Mouse (Mus musculus) thymus, postnatal 25 days (tissue): ENCODE measurements around the gene F11r.

Experiments used
- DNase-seq: peaks from one replicate; pipeline ENCODE4 v3.0.0; 2022

The F11r gene

DNA sequence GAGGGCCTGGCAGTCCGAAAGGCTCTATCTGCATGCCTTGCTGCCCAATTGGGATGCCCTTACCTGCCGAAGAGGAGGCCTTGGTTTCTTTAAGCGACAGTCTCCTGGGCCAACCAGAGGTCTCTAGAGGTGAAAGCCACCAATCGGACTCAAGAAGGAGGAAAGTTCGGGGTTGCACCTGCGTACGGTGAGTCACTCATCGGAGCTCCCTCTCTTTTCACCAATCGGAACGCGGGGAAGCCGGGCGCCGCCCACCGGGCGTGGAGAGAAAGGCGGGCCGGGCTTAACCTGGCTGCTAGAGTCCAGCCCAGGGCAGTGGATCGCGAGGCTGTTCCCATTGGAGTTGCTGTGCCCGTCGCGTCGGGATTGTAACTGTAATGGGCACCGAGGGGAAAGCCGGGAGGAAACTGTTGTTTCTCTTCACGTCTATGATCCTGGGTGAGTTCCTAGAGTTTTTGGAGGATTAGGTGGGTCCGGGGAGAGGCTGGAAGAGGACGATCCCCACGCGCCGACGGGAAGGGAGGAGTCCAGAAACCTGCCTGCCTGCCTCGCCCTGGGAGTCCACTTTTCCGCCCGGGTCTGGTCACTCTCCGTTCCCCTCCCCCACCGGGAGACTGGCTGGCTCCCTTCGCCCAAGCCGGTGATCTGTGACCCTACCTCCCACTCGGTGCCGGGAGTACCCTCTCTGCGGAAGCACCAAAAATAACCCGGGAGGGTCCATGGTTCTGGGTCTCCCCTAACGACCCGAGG lies at the start of gene F11r:
Gene F11r (plus strand): TSS at position 272 of the 750 bp plus-strand sequence.
- peak; percentile 68 for DNase-seq

DNA sequence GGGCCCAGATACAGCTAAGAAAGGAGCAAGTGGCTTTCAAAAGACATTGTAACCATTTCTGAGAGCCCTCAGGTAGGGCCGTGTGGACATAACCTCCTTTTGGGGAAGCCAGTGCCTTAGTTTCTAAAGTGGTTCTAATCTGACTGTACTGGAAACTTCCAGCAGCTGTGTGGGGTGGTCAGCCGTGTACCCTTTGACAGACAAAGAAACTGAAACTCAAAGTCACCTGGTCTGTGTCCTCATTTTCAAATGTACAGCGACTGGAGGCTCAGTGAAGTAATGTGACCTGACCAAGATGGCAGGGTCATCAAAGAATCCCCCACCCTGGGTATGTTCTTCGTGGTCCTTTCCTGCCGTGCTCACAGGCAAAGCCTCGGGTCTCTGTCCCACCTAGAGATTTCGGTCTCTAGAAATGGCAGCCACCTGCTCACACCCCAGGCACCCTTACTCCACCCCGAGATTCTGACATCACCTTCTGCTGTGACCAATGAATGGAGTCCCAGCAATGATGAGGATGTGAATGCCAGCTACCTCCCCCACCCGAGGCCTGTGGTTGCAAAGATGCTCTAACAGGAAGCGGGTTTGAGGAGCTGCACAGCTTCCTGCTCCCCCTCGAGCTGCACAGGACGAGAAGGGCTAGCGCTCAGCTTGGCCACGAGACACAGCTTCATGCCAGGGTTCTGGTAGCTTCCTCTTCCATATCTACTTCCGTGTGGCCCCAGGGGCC lies 48.8 kb upstream of the F11r start, which contains the start of gene Arhgap30:
Gene Arhgap30 (plus strand): TSS at position 579 of the 727 bp plus-strand sequence.
- DNase-seq = peak; percentile 93

DNA sequence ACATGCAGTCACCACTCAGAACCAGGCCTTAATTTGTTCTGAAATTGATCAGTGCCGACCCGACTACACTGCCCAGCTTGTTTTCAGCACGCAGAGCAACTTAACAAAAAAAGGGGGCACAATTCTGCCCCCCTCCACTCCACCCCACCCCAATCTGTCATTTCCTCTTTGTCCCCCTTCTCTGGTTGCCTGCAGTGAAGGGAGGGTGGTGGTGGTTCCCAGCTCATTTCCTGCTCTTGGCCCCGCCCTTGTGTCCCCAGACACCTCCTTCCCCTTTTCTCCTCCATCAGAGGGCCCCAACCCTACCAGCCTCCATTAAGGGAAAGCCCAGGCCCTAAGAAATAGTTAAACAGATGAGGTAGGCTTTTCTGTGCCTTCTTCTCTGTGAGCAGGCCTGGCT lies 47.2 kb upstream of the F11r start:
- peak; percentile 80 for DNase-seq

DNA sequence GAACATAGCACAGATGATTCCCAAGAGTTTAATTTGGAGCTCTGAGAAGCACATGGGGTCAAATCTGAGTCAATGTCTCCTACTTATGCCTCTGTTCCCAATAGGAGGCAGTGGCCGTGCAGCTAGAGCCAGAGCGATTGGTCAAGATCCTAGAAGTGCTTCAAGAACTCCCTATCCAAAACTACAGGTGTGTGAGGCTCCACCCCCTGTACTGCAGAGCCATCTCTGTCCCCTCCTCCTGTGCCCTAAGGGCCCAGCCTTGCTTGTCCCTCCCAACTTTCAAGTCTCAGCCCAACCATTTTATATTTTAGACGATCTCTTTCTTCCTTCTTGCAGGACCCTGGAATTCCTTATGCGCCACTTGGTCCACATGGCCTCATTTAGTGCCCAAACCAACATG lies 35.5 kb upstream of the F11r start:
- DNase-seq = no peak

DNA sequence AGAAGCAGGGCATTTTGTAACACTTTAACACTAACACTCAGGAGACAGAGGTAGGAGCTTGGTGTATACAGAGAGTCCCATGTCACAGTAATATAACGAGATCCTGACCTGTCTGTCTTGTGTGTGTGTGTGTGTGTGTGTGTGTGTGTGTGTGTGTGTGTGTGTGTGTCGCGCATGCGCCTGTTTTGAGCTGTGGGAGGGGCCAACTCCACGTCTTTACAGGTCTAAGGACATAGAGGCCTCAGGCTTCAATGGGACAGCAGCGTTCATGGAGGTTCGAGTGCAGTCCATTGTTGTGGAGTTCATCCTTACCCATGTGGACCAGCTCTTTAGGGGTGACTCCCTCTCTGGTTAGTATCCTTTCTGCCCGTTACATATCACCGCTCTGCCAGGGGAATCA lies 34.3 kb upstream of the F11r start:
- DNase-seq = no peak

DNA sequence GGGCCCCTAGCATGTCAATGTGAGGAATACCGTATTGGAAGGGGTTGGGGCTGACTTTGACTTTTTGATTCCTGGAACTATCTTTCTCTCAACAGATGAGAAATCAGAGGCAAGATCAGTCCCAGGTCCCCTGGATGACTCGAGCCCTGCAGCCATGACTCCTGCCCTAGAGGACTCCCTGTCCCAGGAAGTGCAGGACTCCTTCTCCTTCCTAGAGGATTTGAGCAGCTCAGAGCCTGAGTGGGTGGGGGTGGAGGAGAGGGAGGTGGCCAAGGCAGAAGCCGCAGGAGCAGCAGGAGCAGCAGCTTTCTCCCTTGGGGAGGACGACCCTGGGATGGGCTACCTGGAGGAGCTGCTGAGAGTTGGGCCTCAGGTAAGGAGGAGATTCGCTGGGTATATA lies 30.1 kb upstream of the F11r start:
- no peak for DNase-seq

DNA sequence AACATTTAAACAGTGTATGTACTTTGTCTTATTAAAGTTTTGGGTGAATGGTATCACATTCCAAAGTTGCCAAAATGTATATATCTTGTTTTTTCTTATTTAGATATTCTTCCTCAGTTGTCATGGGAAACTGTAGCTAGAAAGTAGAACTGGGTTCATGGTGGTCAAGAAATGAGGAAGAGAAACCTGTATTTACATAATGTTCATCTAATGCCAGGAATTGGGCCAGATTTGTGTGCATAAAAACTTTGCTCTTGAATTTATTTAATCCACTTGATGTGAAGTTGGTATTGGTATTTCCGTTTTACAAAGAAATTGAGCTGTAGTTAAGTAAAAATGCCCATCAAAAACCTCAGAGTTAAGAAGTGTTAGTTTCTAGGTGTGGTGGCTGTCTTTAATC lies 27.1 kb upstream of the F11r start:
- no peak for DNase-seq

DNA sequence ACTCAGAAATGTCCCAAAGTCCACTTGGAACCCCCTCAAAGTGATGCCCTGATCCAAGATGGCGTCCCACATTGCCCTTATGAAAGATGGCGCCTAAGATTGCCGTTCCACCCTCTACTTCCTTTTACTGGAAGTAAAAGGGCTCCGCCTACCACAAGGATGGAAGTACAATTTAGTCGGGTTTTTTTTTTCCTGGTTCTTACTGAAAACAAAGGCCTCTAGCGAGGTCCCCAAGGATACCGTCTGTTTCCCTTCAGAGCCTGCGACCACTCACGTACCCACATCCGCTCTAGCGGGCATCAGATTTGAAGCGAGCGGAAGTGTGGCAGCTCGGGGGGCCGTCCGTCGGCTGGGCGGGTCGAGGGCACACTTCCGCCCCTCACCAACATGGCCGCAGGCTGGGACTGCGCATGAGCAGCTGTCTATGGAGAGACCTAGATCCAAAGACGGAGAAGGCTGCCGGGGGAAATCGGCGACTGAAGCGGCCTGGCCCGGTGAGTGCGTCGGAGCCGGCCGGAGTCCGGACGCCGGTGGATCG lies 26.3 kb upstream of the F11r start, which contains the start of gene Usf1:
Gene Usf1 (plus strand): TSS at position 367 of the 538 bp plus-strand sequence.
- DNase-seq = peak; percentile 96

DNA sequence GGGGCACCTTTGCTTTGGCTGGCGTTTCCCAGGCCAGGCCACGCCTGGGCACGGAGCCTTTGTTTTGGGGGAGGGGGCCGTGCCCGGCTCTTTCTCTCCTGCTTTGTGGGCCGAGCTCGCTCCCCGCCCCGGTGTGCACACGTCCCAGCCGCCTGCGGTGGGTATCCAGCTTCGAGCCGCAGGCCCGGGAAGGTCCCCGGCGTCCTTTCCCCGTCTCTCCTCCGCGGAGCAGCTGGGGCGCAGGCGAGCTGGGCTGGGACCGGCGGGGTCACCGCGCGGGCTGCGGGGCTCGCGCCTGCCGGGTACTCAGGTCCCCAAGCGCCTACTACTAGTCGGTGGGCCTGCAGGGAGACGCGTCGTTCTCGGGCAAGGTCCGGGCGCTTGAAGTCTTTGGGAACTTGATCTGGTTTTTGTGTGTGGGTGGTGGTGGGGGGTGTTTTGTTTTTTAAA lies 25.8 kb upstream of the F11r start:
- no peak for DNase-seq

DNA sequence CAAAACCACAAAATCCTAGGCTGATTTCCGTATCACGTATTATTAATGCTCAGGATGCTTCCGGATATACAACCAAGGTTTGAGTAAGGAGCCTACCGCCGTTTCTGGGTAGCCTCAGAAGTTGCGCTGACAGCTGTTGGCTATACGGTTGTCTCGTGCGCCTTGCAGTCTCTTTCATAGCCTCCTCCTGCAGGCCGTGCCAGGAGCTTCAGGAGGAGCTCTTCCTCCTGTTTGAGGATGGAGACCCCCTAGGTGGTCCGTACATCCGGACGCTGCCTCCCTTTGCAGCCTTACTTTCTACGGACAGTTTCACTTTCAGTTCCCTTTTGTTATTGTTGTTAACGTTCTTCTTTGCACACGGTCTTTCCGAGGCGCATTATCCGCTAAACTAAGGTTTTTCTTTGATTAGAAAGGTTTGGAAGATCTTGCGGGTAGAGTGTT lies 25.3 kb upstream of the F11r start:
- DNase-seq = peak; percentile 61

DNA sequence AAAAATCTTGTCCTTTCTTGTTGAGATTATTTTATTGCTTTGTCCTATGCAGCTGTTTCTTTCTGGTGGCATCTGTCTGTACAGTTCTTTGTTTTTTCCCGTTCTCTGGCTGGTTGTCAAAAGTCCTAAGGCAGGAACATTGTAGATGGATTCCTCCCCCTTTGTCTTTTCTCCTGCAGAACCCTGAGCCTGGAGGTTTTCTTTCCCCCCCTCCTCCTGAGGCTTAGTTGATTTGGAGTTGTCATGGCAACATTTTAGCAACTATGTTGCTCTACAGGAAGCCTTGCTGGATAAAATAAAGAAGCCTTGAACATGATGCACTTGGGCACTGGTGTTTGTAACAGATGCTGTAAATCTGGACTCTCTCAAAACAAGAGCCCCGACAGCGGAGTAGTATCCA lies 24.9 kb upstream of the F11r start:
- DNase-seq = no peak

DNA sequence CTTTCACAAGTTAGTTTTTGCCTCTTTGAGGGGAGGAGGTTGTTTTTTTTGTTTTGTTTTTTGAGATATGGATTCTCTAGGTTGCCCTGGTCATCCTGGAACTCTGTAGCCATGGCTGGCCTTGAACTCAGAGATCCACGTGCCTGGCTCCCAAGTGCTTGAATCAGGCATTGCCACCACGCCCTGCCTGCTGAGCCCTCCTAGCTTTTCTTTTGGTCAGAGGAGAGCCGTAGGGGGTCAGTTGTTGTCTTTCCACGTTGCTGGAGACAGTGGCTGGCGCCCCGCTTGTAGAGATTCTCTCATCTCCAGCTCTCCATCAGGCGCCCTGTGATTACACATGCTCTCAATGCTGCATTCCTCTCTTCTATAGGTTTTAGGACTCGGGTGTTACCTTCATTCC lies 23.7 kb upstream of the F11r start:
- no peak for DNase-seq

DNA sequence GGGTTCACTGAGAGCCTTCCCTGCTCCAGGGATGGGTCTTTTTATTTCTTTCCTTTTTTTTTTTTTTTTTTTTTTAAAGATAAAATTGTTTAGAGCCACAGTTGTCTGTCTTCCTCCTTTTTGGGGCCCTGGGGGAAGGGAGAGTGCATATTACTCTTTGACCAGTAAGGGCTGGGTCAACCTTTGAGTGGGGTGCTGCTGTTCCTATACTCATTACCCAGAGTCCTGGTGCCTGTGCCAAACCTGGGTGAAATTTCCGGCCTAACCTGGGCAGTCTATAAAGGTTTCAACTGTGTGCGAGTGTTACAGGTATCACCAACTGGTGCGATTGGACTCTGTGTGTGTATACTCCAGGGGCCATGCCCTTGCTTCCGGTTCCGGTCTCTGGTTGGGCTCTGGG lies 18.7 kb upstream of the F11r start, which contains the start of gene Tstd1:
Gene Tstd1 (plus strand): TSS at position 213 of the 400 bp plus-strand sequence.
- no peak for DNase-seq

DNA sequence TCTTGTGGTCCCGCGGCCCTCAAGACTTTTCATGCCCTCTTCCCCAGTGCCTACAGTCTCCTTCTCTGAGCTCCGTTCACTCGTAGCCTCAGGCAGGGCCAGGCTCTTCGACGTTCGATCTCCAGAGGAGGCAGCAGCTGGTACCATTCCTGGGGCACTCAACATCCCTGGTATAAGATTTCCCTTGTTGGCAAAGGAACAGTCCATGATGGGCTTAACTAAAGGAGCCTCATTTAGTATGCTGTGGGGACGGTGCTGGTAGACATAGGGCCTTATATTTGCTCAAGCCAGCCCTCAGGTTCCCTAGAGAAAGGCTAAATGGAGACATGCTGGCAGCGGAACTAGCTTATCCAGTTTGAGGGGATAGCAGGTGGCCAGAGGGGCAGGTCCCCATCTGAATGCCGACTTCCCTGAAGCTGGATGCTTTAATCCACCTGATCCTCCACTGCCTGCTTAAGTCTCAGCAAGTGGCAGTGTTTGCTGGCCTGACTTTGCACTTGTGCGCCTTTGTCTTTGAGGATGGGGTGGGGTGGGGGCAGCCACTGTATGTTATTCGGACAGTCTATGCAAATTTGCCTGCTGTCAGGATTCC lies 17.9 kb upstream of the F11r start:
- DNase-seq = no peak

DNA sequence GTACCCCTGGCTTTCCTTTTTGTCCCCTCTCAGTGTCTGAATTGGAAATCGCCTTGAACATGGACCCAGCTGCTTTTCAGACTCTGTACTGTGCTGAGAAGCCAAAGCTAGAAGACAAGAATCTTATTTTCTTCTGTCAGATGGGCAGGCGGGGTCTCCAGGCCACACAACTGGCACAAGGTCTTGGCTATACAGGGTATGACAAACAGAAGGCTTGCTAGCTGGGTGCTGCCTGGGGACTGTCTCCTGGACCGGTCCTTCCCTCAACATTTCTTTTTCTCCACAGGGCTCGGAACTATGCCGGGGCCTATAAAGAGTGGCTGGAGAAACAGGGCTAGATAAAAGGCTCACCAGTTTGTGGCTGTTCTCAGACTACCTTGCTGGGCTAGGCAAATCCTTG lies 17.4 kb upstream of the F11r start:
- no peak for DNase-seq

DNA sequence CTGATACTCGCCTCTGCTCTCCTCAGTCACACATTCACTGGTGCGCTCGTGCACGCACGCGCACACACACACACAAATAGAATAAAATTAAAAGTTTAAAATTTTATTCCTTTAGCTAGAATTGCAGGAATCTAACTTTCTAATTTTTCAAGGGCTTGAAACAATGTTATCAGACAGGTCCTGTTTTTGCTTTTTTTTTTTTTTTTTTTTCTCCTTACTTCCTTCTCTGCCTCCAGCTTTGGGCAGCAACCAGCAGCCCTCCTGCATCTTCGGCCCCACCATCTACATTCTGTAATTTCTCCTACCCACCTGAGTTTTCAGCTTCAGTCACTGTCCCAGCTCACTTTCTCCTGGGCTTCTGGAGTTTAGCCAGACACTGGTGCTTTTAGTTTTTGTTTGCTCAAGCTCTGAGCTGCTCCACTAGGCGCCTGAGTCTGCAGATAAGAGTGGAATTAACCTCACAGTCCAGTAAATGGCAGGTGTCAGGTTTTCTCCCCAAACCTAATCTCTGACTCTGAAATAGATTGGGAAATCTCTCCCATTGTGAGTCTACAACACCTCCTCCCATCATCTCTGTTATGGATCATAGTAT lies 14.7 kb upstream of the F11r start:
- no peak for DNase-seq

DNA sequence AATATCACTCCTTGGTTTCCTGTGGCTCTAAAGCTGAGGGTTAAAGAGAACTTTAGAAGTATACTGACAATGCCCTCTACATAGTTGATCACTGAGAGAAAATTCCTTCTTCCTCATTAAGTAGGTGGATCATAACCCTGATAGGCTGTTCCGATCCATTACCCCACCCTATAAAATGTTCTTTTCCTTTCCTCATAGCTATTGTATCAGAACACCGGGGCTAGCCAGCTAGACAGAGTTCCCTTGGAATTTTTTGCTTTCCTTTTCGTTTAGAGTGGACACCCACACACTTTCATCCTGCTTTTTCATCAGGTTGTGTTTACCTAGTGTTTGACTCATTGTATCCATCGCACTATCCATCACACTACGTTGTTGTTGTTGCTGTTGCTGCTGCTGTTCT lies 12.7 kb upstream of the F11r start:
- DNase-seq = no peak

DNA sequence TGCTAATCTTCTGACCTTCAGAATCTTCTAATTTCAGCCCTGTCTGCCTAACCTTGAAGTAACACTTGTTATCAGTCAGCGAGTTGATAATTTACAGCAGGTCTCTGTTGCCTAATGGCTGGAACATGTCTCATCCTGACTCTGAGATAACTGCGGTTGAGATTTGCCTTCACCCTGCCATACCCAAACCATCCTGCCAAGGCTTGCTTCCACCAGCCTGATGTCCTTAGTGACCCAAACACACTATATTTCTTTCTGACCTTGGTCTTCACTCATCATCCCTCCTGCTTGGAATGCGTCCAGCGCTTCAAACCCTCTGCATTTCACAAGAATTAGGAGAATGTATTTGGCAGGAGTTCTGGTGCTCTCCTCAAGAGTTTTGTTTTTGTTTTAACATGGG lies 12.2 kb upstream of the F11r start:
- DNase-seq = no peak

DNA sequence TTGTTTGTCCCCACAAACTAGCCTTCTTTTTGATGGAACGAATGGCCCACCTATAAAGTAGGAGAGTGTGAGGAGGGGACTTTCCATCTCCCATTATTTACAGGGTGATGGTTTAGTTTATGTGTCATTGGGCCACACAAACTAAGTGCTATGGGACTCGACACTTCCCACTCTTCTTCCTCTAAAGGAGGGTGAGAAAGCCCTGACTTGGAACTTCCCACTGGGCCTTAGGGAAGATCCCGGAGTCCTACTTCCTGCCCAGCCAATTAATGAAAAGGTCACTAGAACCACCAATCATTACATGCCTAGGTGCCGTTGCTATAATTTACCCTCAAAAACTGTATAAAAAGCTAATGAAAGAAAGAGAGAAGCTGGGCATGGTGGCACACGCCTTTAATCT lies 5.2 kb upstream of the F11r start:
- DNase-seq = no peak

DNA sequence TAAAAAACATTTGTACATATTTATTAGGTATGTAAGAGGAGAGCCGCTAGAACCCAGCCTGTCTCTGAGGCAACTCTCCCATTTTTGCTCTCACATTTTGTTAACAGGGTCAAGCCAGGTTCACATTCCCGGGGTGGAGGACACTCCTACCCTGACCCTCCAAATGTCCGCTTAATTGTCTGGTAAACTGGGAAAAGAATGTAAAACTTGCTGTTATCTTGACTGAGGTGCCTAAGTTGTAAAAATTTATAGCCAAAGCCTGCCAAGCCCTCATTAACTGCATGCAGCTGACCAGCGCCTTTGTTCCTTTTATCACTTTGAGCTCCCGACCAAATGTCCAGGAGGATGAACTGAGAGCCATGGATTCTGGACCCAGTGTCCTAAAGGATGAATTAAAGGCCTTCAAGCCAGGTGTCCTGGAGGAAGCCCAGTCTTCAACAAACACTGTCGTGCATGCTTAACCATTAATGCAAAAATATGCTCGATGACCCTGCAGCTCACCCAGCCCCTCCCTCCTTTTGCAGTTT lies 2.0 kb upstream of the F11r start:
- DNase-seq = no peak

DNA sequence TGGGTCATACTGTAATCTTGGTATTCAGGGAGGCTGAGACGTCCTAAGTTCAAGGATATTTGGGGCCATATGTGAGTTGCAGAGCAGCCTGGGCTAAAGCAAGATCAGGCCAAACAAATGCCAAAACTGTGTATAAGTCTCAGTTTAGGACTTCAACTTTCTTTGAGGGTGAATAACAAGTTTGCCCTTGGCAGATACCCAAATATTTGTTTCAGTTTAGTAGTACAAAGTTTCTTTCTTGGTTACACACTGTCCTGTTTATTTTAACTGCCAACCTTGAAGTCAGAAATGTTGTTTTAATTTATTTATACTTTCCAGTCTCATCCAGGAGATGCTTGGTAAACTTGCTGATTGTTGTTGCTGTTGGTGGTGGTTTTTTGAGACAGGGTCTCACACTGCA lies 1.4 kb upstream of the F11r start:
- no peak for DNase-seq

DNA sequence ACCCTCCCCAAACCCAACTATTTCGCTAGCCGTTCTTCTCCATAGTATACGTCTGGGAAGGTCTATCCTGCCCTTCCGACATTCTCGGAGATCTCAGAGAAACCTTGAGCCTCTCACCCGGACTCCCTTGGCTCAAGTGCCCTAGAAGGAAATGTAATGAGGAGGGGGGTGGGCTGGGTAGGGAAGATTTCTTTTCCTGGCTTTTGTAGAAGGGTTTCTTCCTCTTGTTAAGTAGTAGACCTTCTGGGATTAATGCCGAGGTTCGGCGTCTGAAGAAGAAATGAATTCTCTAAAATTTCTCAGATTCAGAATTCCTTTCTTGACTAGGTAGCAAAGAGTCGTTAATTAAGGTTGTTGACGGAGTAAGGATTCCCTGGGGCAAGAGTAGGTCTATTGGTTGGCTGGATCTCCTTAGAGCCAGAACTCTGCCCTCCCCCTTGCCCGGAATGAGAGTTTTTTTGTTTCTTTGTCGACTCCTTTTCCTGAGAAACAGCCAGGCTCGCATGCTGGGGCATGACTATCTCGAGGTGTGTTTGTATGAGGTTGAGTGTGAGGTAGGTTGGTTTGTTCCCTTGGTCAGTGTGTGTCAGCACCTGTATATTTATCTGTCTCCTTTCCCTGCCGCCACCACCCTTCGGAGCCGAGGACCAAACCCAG lies 807 bp downstream of the F11r start:
- no peak for DNase-seq
